Mouse (Mus musculus) erythroblast, embryonic 14.5 days (primary cell): Measurements from ENCODE around the gene Cmc2.

Source experiments
- GATA1 ChIP-seq: IDR thresholded peaks from 2 replicates; pipeline ENCODE4 v1.6.1; 2012; ENCODE audit warnings: low read length, inconsistent platforms, mixed read lengths
- TAL1 ChIP-seq: IDR thresholded peaks from 3 replicates; pipeline ENCODE4 v1.6.1; 2012; ENCODE audit warnings: low read length, inconsistent platforms, mixed read lengths

GRCm38 (mm10) chr8:116943555-116944384 is 22.5 kb upstream of the Cmc2 start:
- TF ChIP-seq TAL1 (no peak), GATA1 (no peak)
